In the genomic region with DNA sequence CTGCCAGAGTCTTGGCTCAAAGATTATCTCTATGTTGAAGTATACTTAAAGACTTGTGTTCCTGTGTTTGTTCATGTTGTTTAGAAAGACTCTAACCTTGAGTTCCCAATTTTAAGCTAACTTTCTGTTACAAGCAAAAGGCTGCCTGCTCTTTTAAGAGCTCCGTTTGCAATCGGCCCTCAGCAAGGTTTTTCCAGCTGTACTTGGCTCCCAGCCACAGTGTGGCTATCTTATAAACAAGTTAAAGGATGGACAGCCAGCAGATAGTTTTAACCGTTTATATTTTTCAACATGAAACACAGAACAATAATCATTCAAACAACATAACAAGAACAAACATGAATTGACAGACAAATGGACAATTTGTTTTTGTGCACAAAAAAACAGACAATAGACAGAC, we compare ENCODE assay signal across 8 mouse cellular contexts.
DNase-seq lines count a peak whose midpoint lies in the region; ATAC-seq and TF ChIP-seq lines count a peak whose summit lies in the region.
"Not testable (repeated sequence)": the region's sequence is repeated elsewhere in the genome, so short reads cannot be mapped to it uniquely, and the experiment has no call there.

No protein-coding gene starts in this region.

- not testable (repeated sequence) for H3K4me2 ChIP-seq in lung, embryonic 14.5 days

- H3K4me3 ChIP-seq in lung, embryonic 14.5 days (ENCODE audit: low read depth, low read length); testis, adult 2 months (ENCODE audit: control insufficient read depth, low read depth, low read length): not testable (repeated sequence)

- ATAC-seq in lung, embryonic 14.5 days (ENCODE audit: insufficient read depth): not testable (repeated sequence)

- WGBS in lung, embryonic 14.5 days: 36% methylated on average over 3 of the region's 3 CpGs

- peak; percentile 61 to 82 for DNase-seq in adrenal gland, adult (ENCODE audit: inconsistent age in 2 of 2, low spot score in 1 of 2)
- peak; percentile 46 for DNase-seq in adrenal gland, adult 8-10 months
- peak; percentile 44 for DNase-seq in adrenal gland, postnatal 14 days
- peak; percentile 61 to 66 for DNase-seq in adrenal gland, postnatal 36 days
- DNase-seq in heart, adult 18-20 months: peak; percentile 11 to 17
- DNase-seq in heart, postnatal 10 days: peak; percentile 9 to 12
- DNase-seq in lung, embryonic 14.5 days: peak; percentile 69

- H3K27me3 ChIP-seq in lung, embryonic 14.5 days (ENCODE audit: insufficient read depth, low read length); testis, adult 2 months (ENCODE audit: control insufficient read depth, insufficient read depth, low read length): not testable (repeated sequence)

- not testable (repeated sequence) for TF ChIP-seq POLR2A in testis, adult 2 months (IDR thresholded peaks at IDR 0.05; ENCODE audit: control insufficient read depth, low read depth, low read length)

- not testable (repeated sequence) for H3K9ac ChIP-seq in lung, embryonic 14.5 days

- not testable (repeated sequence) for TF ChIP-seq CTCF in lung, embryonic 14.5 days (IDR thresholded peaks at IDR 0.05; ENCODE audit: low read depth); testis, adult 2 months (IDR thresholded peaks at IDR 0.05; ENCODE audit: control insufficient read depth, insufficient read depth, insufficient replicate concordance, low read depth, low read length)

- H3K27ac ChIP-seq in lung, embryonic 14.5 days (ENCODE audit: low read depth): not testable (repeated sequence)
- H3K27ac ChIP-seq in testis, adult 2 months (ENCODE audit: control insufficient read depth, insufficient read depth, low read depth, low read length): 0 out of 2 replicates have a peak overlapping the region, but pooled peaks have one; percentile 12

- not testable (repeated sequence) for H3K36me3 ChIP-seq in lung, embryonic 14.5 days (ENCODE audit: insufficient read depth); testis, adult 2 months (ENCODE audit: control insufficient read depth, insufficient read depth, low read length)

- H3K4me1 ChIP-seq in lung, embryonic 14.5 days (ENCODE audit: insufficient read depth); testis, adult 2 months (ENCODE audit: control insufficient read depth, insufficient read depth, low read length): not testable (repeated sequence)

- H3K9me3 ChIP-seq in lung, embryonic 14.5 days (ENCODE audit: low read depth, low read length): not testable (repeated sequence)

- intact Hi-C loops in heart, postnatal 10 days (cut with DNase I): not testable (repeated sequence)

Comparison
In these comparisons a context has a peak if more than half of its experiments do, and no peak if none do; other contexts are left out.
1. DNase-seq: peak in every context shown above with its lines; median percentile 72 in adrenal gland, adult; 69 in lung, embryonic 14.5 days; 64 in adrenal gland, postnatal 36 days; 46 in adrenal gland, adult 8-10 months; 44 in adrenal gland, postnatal 14 days; 14 in heart, adult 18-20 months; 10 in heart, postnatal 10 days.